Mouse (Mus musculus) erythroid progenitor cell, adult 5-6 weeks (primary cell): ENCODE measurements around the gene Il12b. TPM values are rescaled to one million over a fixed set of nuclear protein-coding genes. Genes with fewer than 3 reads are reported as not detected.
"Not testable (repeated sequence)": the region's sequence is repeated elsewhere in the genome, so short reads cannot be mapped to it uniquely, and the experiment has no call there.

Source experiments
- ATAC-seq: replicated peaks from 2 replicates; pipeline ENCODE4 v1.8.0; 2016; ENCODE audit warnings: moderate number of reproducible peaks, mild to moderate bottlenecking, moderate TSS enrichment, inconsistent platforms; ENCODE audit not compliant: poor library complexity, low FRiP score, severe bottlenecking
- total RNA-seq, 2 experiments: library from RNA; stranded (forward) in 1 of 2; stranded (reverse) in 1 of 2; fragments of 150-400 nt in 1 of 2; fragments of 186-747, 209-891 nt in 1 of 2; gene quantifications; 2 replicates each; pipeline versions ENCODE4 v1.2.3 to v1.2.4; 2015 to 2017; ENCODE audit warnings: low replicate concordance in 2 of 2

Gene Il12b
- total RNA-seq, 2 experiments from 2014 or later, result not detected

DNA sequence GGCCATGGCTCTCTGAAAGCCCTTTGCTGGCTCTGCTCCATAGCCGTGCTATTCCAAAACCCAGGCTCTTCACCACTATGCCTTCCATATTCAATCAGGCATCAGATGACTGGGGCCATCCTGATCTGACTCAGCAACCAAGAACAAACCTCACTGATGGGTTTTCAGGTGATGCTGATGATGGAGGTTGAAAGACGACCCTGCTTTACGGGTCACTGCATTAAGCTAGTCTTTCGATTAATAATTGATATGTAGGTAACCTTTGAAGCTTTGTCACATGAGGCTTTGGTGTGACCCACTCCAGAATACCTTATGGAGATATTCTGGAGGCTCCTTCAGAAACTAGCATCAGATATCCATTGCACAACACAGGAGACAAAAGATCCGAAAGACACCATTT lies 6.6 kb downstream of the Il12b start:
- no peak for ATAC-seq

DNA sequence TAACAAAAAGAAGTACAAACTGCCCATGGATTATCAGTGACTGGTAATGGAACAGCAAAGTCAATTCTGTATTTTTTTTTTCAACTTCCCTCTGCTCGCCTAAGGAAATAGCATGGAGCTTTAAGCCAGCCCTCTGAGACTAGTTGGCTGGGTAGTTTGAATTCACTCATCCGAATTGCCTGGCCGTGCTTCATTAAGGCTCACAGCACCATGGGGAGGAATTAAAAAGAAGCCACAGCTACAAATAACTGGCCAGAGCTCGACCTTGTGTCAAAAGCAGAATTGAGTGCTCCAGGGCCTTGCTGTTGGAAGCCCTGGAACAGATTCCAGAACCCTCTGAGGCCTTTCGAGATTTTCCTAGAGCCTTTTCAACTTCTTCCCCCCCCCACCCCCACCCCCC lies 8.8 kb downstream of the Il12b start:
- ATAC-seq, result no peak

DNA sequence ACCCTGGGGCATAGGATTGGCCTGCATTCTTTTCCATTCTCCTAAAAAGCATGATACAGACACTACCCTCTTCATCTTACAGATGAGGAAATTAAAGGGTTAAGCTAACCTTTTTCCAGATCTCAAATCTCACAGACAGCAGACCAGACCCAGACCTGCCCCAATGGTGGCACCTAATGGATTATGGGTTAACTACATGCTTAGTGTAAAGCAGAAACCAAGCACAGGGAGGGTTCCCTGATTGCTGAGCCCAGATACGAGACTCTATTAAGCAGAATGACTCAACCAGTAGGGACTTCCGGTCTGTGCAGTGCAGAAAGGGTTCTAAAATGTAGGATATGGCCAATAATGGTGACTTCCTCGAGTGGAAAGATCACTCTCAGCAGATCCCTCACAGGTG lies 10.6 kb downstream of the Il12b start:
- ATAC-seq, result no peak

DNA sequence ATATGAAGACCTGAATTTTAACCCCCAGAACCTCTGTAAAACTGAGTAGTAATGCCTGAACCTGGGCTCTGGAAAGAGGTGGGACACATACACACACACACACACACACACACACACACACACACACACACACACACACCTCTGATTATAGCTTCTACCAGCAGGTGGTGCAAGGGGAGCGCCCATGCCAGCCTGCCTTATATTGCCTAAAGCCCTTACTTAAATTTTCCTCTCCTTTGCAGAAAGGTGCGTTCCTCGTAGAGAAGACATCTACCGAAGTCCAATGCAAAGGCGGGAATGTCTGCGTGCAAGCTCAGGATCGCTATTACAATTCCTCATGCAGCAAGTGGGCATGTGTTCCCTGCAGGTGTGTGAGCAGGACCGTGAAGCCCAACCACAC lies 12.4 kb downstream of the Il12b start:
- ATAC-seq, result no peak

GRCm38 (mm10) chr11:44413371-44413770 lies 13.5 kb downstream of the Il12b start:
- ATAC-seq, result no peak

- ATAC-seq, result no peak
Observed at GRCm38 (mm10) chr11:44414605-44415004, 14.7 kb downstream of the Il12b start.

GRCm38 (mm10) chr11:44417403-44417802 lies 17.5 kb downstream of the Il12b start:
- ATAC-seq, result no peak

DNA sequence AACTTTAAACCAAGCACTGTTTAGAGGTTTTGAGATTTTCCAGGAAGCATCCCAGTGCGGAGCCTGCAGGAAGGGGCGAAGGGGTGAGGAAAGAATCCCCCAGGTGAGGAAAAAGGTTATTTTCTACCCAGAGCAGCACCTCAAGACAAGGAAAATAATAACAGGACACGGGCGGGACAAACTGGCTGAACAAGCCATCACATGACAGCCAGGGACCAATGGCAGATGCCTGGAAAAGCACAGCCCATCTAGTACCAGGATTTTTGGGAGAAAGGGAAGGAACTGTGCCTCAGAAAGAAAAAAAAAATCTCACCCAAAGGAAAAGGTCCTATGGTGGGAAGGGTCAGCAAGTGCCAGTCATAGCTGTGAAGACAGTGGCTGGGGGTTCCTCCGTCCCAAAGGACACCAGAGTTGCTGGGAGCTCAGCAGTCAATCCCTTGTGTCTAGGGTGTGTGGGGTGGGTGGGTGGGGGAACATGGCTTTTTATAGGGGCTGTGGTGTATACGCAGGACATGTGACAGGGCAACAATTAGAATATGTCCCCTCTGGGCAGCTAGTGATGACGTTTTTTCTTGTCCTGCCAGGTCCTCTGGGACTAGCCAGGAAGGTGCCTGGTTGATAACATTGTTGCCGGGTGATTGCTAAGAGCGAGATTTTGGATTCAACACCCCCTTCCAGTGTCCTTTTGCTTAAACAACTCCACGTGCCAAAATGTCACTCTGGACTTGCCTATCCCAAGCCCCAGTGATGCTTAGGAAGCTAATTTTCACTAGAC lies 22.7 kb downstream of the Il12b start:
- no peak for ATAC-seq

GRCm38 (mm10) chr11:44423261-44423660 lies 23.4 kb downstream of the Il12b start:
- no peak for ATAC-seq

DNA sequence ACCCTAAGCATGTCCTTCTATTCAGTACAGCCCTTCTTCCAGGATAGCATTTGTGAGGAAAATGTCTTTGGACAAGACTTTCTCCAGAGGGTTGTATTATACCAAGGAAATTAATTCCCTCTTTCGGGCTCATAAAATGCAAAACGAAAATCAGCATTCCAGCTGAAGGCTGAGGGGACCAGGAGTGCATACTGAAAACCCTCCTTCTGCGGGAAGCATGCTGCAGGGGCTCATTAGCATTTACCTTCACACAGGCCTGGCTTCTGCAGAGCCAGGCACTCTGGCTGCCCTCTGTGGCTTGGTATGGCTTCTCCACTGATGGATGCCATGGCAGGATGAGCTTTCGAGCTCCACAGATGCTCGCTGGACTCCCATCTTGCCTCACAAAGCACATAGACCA lies 24.1 kb downstream of the Il12b start:
- no peak for ATAC-seq

GRCm38 (mm10) chr11:44425006-44425405 lies 25.1 kb downstream of the Il12b start:
- ATAC-seq, result no peak

GRCm38 (mm10) chr11:44425626-44426025 lies 25.8 kb downstream of the Il12b start:
- no peak for ATAC-seq

DNA sequence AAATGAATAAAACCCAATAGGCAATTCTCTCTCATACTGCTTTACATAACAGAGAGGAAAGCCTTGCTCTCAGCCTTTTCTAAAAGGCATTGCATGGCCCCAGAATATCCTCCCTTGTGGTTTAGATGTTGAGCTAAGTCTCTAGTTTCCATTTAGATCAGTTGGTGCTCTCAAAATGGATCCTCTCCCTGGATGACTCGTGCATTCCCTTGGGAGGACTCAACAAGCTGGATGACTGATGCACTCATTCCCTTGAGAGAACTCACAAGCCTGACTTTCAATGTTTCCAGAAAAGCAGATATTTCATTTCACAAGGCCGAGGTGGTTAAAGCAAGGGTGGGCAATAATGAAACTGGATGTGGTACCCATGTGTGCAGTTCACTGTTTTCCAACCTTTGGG lies 28.1 kb downstream of the Il12b start:
- no peak for ATAC-seq

DNA sequence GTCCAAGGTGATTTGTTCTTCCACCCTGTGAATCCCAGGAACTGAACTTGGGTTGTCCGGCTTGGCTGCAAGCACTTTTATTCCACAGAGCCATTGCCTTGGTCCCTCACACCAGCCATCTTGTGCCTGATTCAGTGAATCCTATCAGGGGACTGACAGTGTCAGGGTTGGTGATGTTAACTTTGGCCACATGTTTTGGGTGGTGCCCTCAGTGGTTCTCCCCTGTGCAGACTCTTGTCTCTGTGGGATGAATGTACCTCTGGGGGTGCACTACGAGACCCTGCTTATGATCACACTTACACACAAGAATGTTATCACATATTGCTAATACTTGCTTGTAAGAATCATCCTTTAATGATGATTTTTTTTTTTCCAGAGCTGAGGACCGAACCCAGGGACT lies 30.2 kb downstream of the Il12b start:
- ATAC-seq, result no peak

GRCm38 (mm10) chr11:44437786-44438185 lies 37.9 kb downstream of the Il12b start:
- no peak for ATAC-seq

GRCm38 (mm10) chr11:44451046-44451445 lies 51.2 kb downstream of the Il12b start:
- no peak for ATAC-seq

GRCm38 (mm10) chr11:44452016-44452415 lies 52.2 kb downstream of the Il12b start:
- not testable (repeated sequence) for ATAC-seq

DNA sequence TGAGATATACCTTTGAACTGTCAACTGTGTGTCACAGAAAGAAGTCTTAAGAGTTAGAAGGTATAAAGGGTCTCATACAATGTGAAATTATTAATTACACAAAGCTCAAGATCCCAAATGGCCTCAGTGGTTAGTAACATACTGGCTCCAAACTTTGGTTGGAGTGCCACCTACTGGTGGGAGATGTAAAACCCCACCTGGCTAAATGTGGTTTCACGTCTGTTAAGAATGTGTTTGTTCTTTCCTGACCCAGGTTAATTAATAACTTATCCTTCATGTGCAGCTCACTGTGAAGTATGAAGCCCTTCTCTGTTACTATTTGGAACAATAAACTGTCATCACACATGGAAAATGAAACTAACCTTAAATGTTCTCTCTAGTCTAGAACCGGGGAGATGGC lies 53.6 kb downstream of the Il12b start:
- peak; percentile 80 for ATAC-seq

DNA sequence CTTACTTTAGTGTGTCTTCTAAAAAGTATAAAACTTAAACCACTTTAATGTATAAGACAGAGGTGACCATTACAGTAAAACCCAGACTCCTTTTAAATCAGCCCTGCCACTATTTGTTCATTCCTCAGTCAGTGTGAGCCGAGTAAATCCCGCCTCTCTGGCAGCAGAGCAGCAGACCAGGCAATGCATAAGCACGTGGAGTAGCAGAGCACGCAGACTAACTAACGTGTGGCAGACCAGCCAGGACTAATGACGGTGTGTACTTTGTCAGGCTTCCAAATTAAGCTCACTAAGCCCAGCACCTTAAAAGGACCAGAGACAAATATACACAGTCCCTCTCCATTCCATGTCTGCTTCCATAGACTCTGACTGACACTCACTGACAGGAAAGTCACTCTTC lies 61.6 kb downstream of the Il12b start:
- peak; percentile 54; the same call in 1 of the 2 replicates for ATAC-seq
